Mouse (Mus musculus) embryonic facial prominence, embryonic 15.5 days (tissue): Measurements from ENCODE around the gene Filip1l. TPM values are rescaled to one million over a fixed set of nuclear protein-coding genes. Genes with fewer than 3 reads are reported as not detected.
A peak's percentile ranks its signal among the peaks of the same experiment; 100 is the strongest.

ENCODE experiments used
- ATAC-seq: fragments of 200-750 bp; cut with Nextera tagmentation; 2 replicates; pipeline ENCODE4 v1.8.0; 2017; ENCODE audit warnings: low read depth, moderate TSS enrichment; ENCODE audit not compliant: insufficient number of reproducible peaks, low FRiP score, low TSS enrichment
- H3K27ac ChIP-seq: fragments of 300-500 bp; sonication (generic); replicated peaks from 2 replicates; pipeline ENCODE4 v1.5.1; 2015; ENCODE audit warnings: mild to moderate bottlenecking, inconsistent platforms
- H3K27me3 ChIP-seq: fragments of 300-500 bp; sonication (generic); 2 replicates; pipeline ENCODE4 v1.6.1; 2015; ENCODE audit warnings: inconsistent platforms
- H3K36me3 ChIP-seq: fragments of 300-500 bp; sonication (generic); 2 replicates; pipeline ENCODE4 v1.6.1; 2015; ENCODE audit warnings: mild to moderate bottlenecking, inconsistent platforms
- H3K4me1 ChIP-seq: fragments of 300-500 bp; sonication (generic); 2 replicates; pipeline ENCODE4 v1.6.1; 2015; ENCODE audit warnings: inconsistent platforms
- H3K4me2 ChIP-seq: fragments of 300-500 bp; sonication (generic); replicated peaks from 2 replicates; pipeline ENCODE4 v1.6.1; 2015; ENCODE audit warnings: mild to moderate bottlenecking, inconsistent platforms
- H3K4me3 ChIP-seq: fragments of 300-500 bp; sonication (generic); replicated peaks from 2 replicates; pipeline ENCODE4 v1.5.1; 2015; ENCODE audit warnings: mild to moderate bottlenecking, inconsistent platforms
- H3K9ac ChIP-seq: fragments of 300-500 bp; sonication (generic); 2 replicates; pipeline ENCODE4 v1.6.1; 2015; ENCODE audit warnings: inconsistent platforms
- H3K9me3 ChIP-seq: fragments of 300-500 bp; sonication (generic); replicated peaks from 2 replicates; pipeline ENCODE4 v1.6.1; 2016; ENCODE audit warnings: inconsistent platforms
- WGBS: fragments of 180-500 bp; shearing (Covaris S2); methylation state at CpG from one replicate; pipeline ENCODE4 v1.1.7; 2015; 5-methylcytosine and 5-hydroxymethylcytosine counted together
- polyA plus RNA-seq: library from polyadenylated mRNA; unstranded; fragments of >200 nt; fragmentation: Nextera tagmentation; extraction: Ambion mirVana; gene quantifications from 2 replicates; pipeline ENCODE4 v1.2.1, GENCODE M21; 2015

Filip1l gene
- polyA plus RNA-seq, 1 experiment from 2014 or later, result 25.9 TPM

- WGBS, result 74% methylated on average over 1 of the region's 1 CpGs
- no peak for ATAC-seq
- no peak overlapping the region for H3K9ac ChIP-seq
- H3K36me3 ChIP-seq, result no peaks in the 10 kb centered on the region
- no peaks in the 10 kb centered on the region for H3K9me3 ChIP-seq
- peaks cover 14% of the 10 kb centered on the region; the same call in 1 of the 2 replicates for H3K4me1 ChIP-seq
- no peaks in the 10 kb centered on the region for H3K27me3 ChIP-seq
- H3K4me2 ChIP-seq, result no peak overlapping the region
- H3K4me3 ChIP-seq, result no peak overlapping the region
- no peak overlapping the region for H3K27ac ChIP-seq
Measured at GRCm38 (mm10) chr16:57534365-57534764, 181.5 kb downstream of the Filip1l start.

GRCm38 (mm10) chr16:57534811-57535210 is 181.9 kb downstream of the Filip1l start:
- 82% methylated on average over 1 of the region's 1 CpGs for WGBS
- H3K27me3 ChIP-seq, result no peaks in the 10 kb centered on the region
- H3K9ac ChIP-seq, result no peak overlapping the region
- no peak overlapping the region for H3K27ac ChIP-seq
- H3K4me1 ChIP-seq, result peaks cover 12% of the 10 kb centered on the region; the same call in 1 of the 2 replicates
- ATAC-seq, result no peak
- H3K4me3 ChIP-seq, result no peak overlapping the region
- H3K36me3 ChIP-seq, result no peaks in the 10 kb centered on the region
- H3K4me2 ChIP-seq, result no peak overlapping the region
- H3K9me3 ChIP-seq, result no peaks in the 10 kb centered on the region

- H3K27ac ChIP-seq, result peak overlapping the region; percentile 61
- ATAC-seq, result no peak
- WGBS, result 41% methylated on average over 7 of the region's 7 CpGs
Measured at GRCm38 (mm10) chr16:57536511-57536910, 183.6 kb downstream of the Filip1l start.

GRCm38 (mm10) chr16:57543243-57543642 is 190.3 kb downstream of the Filip1l start:
- no peaks in the 10 kb centered on the region for H3K27me3 ChIP-seq
- no peak overlapping the region for H3K27ac ChIP-seq
- no peak overlapping the region for H3K4me3 ChIP-seq
- no peaks in the 10 kb centered on the region for H3K9me3 ChIP-seq
- no peaks in the 10 kb centered on the region for H3K4me1 ChIP-seq
- H3K9ac ChIP-seq, result no peak overlapping the region
- no peak overlapping the region for H3K4me2 ChIP-seq
- ATAC-seq, result no peak
- no peaks in the 10 kb centered on the region for H3K36me3 ChIP-seq
- 84% methylated on average over 3 of the region's 3 CpGs for WGBS

More at GRCm38 (mm10) chr16:57536511-57536910, 183.6 kb downstream of the Filip1l start:
- Histone ChIP-seq H3K36me3 (no peaks in the 10 kb centered on the region), H3K4me3 (no peak overlapping the region), H3K27me3 (no peaks in the 10 kb centered on the region), H3K9ac (no peak overlapping the region), H3K4me1 (peaks cover 7% of the 10 kb centered on the region; the same call in 1 of the 2 replicates), H3K9me3 (no peaks in the 10 kb centered on the region), H3K4me2 (no peak overlapping the region)

GRCm38 (mm10) chr16:57544441-57544840 is 191.5 kb downstream of the Filip1l start:
- Histone ChIP-seq H3K4me2 (no peak overlapping the region), H3K27ac (no peak overlapping the region), H3K9me3 (no peaks in the 10 kb centered on the region)

GRCm38 (mm10) chr16:57546355-57546754 is 193.5 kb downstream of the Filip1l start:
- ATAC-seq, result no peak
- WGBS, result 51% methylated on average over 1 of the region's 1 CpGs
- Histone ChIP-seq H3K36me3 (no peaks in the 10 kb centered on the region), H3K27ac (no peak overlapping the region), H3K4me2 (no peak overlapping the region), H3K4me3 (no peak overlapping the region), H3K9ac (no peak overlapping the region), H3K9me3 (no peaks in the 10 kb centered on the region), H3K27me3 (no peaks in the 10 kb centered on the region), H3K4me1 (peaks cover 5% of the 10 kb centered on the region; the same call in 1 of the 2 replicates)

More at GRCm38 (mm10) chr16:57544441-57544840, 191.5 kb downstream of the Filip1l start:
- Histone ChIP-seq H3K4me1 (peaks cover 5% of the 10 kb centered on the region; the same call in 1 of the 2 replicates), H3K4me3 (no peak overlapping the region), H3K9ac (no peak overlapping the region), H3K27me3 (no peaks in the 10 kb centered on the region), H3K36me3 (no peaks in the 10 kb centered on the region)
- no peak for ATAC-seq
- WGBS, result 59% methylated on average over 8 of the region's 8 CpGs

GRCm38 (mm10) chr16:57548608-57549007 is 195.7 kb downstream of the Filip1l start:
- no peak for ATAC-seq
- Histone ChIP-seq H3K9me3 (no peaks in the 10 kb centered on the region), H3K4me1 (peaks cover 12% of the 10 kb centered on the region; the same call in 1 of the 2 replicates), H3K27ac (peak overlapping the region; percentile 80), H3K9ac (peak overlapping the region; percentile 82), H3K36me3 (no peaks in the 10 kb centered on the region), H3K4me2 (peak overlapping the region; percentile 86), H3K27me3 (no peaks in the 10 kb centered on the region), H3K4me3 (peak overlapping the region; percentile 77)
- 41% methylated on average over 2 of the region's 2 CpGs for WGBS

- Histone ChIP-seq H3K4me2 (peak overlapping the region; percentile 86), H3K9ac (peak overlapping the region; percentile 82), H3K9me3 (no peaks in the 10 kb centered on the region), H3K36me3 (no peaks in the 10 kb centered on the region), H3K27ac (peak overlapping the region; percentile 80), H3K27me3 (no peaks in the 10 kb centered on the region), H3K4me1 (peaks cover 15% of the 10 kb centered on the region; the same call in 1 of the 2 replicates), H3K4me3 (peak overlapping the region; percentile 77)
- peak; percentile 92 for ATAC-seq
- WGBS, result 2% methylated on average over 56 of the region's 64 CpGs
Measured at GRCm38 (mm10) chr16:57549061-57550037, 196.5 kb downstream of the Filip1l start.

GRCm38 (mm10) chr16:57550088-57550487 is 197.2 kb downstream of the Filip1l start:
- Histone ChIP-seq H3K27me3 (no peaks in the 10 kb centered on the region), H3K27ac (0 out of 2 replicates have a peak overlapping the region, but pooled peaks have one; percentile 48), H3K9ac (no peak overlapping the region), H3K9me3 (no peaks in the 10 kb centered on the region), H3K4me1 (peaks cover 15% of the 10 kb centered on the region; the same call in 1 of the 2 replicates), H3K36me3 (no peaks in the 10 kb centered on the region), H3K4me2 (peak overlapping the region; percentile 86), H3K4me3 (peak overlapping the region; percentile 77)
- no peak for ATAC-seq
- 27% methylated on average over 3 of the region's 3 CpGs for WGBS

GRCm38 (mm10) chr16:57550817-57551216 is 197.9 kb downstream of the Filip1l start:
- ATAC-seq, result no peak
- Histone ChIP-seq H3K9ac (no peak overlapping the region), H3K4me2 (peak overlapping the region; percentile 44), H3K9me3 (no peaks in the 10 kb centered on the region), H3K27me3 (no peaks in the 10 kb centered on the region), H3K4me1 (peaks cover 15% of the 10 kb centered on the region; the same call in 1 of the 2 replicates), H3K36me3 (no peaks in the 10 kb centered on the region), H3K27ac (no peak overlapping the region), H3K4me3 (peak overlapping the region; percentile 33)
- 4% methylated on average over 2 of the region's 2 CpGs for WGBS

- Histone ChIP-seq H3K4me1 (peaks cover 21% of the 10 kb centered on the region; the same call in 1 of the 2 replicates), H3K27me3 (no peaks in the 10 kb centered on the region), H3K4me3 (0 out of 2 replicates have a peak overlapping the region, but pooled peaks have one; percentile 33), H3K9me3 (no peaks in the 10 kb centered on the region), H3K4me2 (peak overlapping the region; percentile 44; the same call in 1 of the 2 replicates), H3K9ac (no peak overlapping the region), H3K27ac (no peak overlapping the region), H3K36me3 (no peaks in the 10 kb centered on the region)
- 63% methylated on average over 2 of the region's 2 CpGs for WGBS
- ATAC-seq, result no peak
Measured at GRCm38 (mm10) chr16:57551617-57552016, 198.7 kb downstream of the Filip1l start.
